Mouse (Mus musculus) heart, embryonic 14.5 days (tissue): ENCODE measurements around the gene Sirt7. TPM values are rescaled to one million over a fixed set of nuclear protein-coding genes. Genes with fewer than 3 reads are reported as not detected.

Experiments
- ATAC-seq: fragments of 200-750 bp; cut with Nextera tagmentation; 2 replicates; pipeline ENCODE4 v1.8.0; 2017; ENCODE audit warnings: low read depth, moderate TSS enrichment; ENCODE audit not compliant: insufficient number of reproducible peaks, insufficient read depth, low FRiP score
- H3K27ac ChIP-seq, 2 experiments: fragments of 200-500 bp in 1 of 2; fragments of 300-500 bp in 1 of 2; sonication (generic) in 1 of 2; replicated peaks in 1 of 2; 2 replicates each; pipeline ENCODE4 v1.5.1; 2012 to 2014; ENCODE audit warnings: low read depth in 2 of 2, low read length in 2 of 2, control low read depth in 1 of 2, mild to moderate bottlenecking in 1 of 2, mixed read lengths in 1 of 2; ENCODE audit not compliant: control insufficient read depth in 1 of 2, insufficient read depth in 1 of 2
- H3K27me3 ChIP-seq: fragments of 300-500 bp; sonication (generic); 2 replicates; pipeline ENCODE4 v1.6.1; 2014; ENCODE audit warnings: mild to moderate bottlenecking, low read length, control low read depth; ENCODE audit not compliant: control insufficient read depth, insufficient read depth
- H3K36me3 ChIP-seq: fragments of 300-500 bp; sonication (generic); 2 replicates; pipeline ENCODE4 v1.6.1; 2014; ENCODE audit warnings: mild to moderate bottlenecking, control low read depth, low read length, mixed read lengths; ENCODE audit not compliant: control insufficient read depth, insufficient read depth
- H3K4me1 ChIP-seq, 2 experiments: fragments of 200-500 bp in 1 of 2; fragments of 300-500 bp in 1 of 2; sonication (generic) in 1 of 2; 2 replicates each; pipeline ENCODE4 v1.6.1; 2012 to 2014; ENCODE audit warnings: low read length in 2 of 2, control low read depth in 1 of 2, mixed read lengths in 1 of 2; ENCODE audit not compliant: control insufficient read depth in 2 of 2, insufficient read depth in 2 of 2
- H3K4me2 ChIP-seq: fragments of 300-500 bp; sonication (generic); 2 replicates; pipeline ENCODE4 v1.6.1; 2014; ENCODE audit warnings: mild to moderate bottlenecking, low read length
- H3K4me3 ChIP-seq, 2 experiments: fragments of 200-500 bp in 1 of 2; fragments of 300-500 bp in 1 of 2; sonication (generic) in 1 of 2; 2 replicates each; pipeline ENCODE4 v1.5.1; 2012 to 2014; ENCODE audit warnings: low read length in 2 of 2, mild to moderate bottlenecking in 2 of 2, control low read depth in 1 of 2, low read depth in 1 of 2, moderate library complexity in 1 of 2; ENCODE audit not compliant: control insufficient read depth in 1 of 2, insufficient read depth in 1 of 2
- H3K9ac ChIP-seq: fragments of 300-500 bp; sonication (generic); 2 replicates; pipeline ENCODE4 v1.6.1; 2014; ENCODE audit warnings: mild to moderate bottlenecking, low read length
- H3K9me3 ChIP-seq: fragments of 300-500 bp; sonication (generic); 2 replicates; pipeline ENCODE4 v1.6.1; 2016; ENCODE audit warnings: low read length, control low read depth; ENCODE audit not compliant: control insufficient read depth
- WGBS: fragments of 180-500 bp; shearing (Covaris S2); extraction: QIAGEN DNeasy Blood & Tissue Kit; methylation state at CpG from one replicate; pipeline ENCODE4 v1.1.7; 2014; 5-methylcytosine and 5-hydroxymethylcytosine counted together
- polyA plus RNA-seq: library from polyadenylated mRNA; unstranded; fragments of >200 nt; fragmentation: Nextera tagmentation; extraction: Ambion mirVana; gene quantifications from 2 replicates; pipeline ENCODE4 v1.2.1, GENCODE M21; 2014

Sirt7 gene
- polyA plus RNA-seq, 1 experiment from 2014 or later, result 18.5 TPM

DNA sequence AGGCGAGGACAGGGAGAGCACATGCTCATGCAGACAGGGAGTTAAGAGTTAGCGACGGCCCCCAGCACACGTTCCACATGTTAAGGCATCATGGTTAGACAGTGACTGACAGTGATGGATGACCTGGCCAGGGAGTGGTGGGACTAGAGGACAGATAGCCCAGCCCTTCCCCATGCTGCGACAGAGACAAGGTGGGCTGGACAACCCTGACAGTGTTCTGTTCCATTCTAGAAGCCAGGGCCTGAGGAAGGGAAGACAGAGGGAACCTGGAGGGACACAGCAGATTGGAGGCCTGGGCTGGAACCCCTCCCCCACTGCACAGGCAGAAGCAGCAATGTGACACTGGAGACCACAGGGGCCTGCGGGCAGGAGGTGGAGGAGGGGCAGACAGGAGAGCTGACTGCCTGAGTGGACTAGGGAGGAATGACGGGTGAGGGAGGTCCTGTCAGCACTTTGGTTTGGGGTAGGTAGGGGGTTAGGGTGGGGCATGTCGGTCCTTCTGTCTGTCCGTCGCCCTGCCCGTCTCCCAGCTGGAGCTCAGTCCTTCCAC is 46.3 kb downstream of the Sirt7 start:
- Histone ChIP-seq H3K4me3 (no peak overlapping the region), H3K27ac (no peak overlapping the region), H3K4me2 (no peak overlapping the region), H3K9ac (no peak overlapping the region), H3K36me3 (peaks cover 37% of the 10 kb centered on the region), H3K4me1 (peaks cover 24 to 34% of the 10 kb centered on the region in 2 experiments), H3K27me3 (no peaks in the 10 kb centered on the region), H3K9me3 (0 out of 2 replicates have a peak, but pooled peaks cover under 1% of the 10 kb centered on the region)
- no peak for ATAC-seq
- WGBS, result 63% methylated on average over 11 of the region's 11 CpGs

DNA sequence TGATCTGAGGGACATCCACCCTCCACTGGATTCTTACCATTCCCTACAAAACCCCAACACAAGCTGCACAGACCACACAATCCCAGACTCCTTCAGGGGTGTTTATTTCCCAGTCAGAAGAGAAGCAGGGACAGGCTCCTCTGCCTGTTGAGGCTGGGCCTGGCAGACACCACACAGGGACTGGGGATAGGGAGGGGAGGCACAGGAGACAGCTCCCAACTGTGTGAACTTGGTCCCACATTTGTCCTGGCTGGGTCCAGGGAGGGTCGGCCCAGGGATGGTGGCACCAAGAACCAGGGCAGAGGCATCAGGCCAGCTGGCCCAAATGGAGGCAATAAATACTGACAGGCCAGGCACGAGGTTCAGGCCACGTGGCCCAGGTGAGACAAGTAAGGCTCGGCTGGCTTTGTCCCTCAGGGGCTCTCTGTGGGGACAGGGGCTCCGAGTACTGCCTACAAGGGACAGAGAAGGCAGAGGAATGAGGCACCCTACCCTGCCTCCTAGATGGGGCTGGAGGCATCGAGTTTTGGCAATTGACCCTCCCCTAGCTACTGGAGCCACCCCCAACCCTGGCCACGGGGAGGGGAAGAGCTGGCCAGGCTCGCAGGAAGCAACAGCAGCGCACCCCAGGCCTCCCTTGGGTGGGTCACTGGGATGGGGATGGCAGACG is 46.9 kb downstream of the Sirt7 start:
- whole genome bisulfite sequencing, result 77% methylated on average over 10 of the region's 10 CpGs

GRCm38 (mm10) chr11:120577211-120578023 is 47.6 kb downstream of the Sirt7 start:
- peaks cover 24 to 34% of the 10 kb centered on the region in 2 experiments for H3K4me1 ChIP-seq
- H3K4me3 ChIP-seq, result no peak overlapping the region
- no peak for ATAC-seq
- H3K9ac ChIP-seq, result no peak overlapping the region
- H3K36me3 ChIP-seq, result peaks cover 36% of the 10 kb centered on the region
- 87% methylated on average over 7 of the region's 7 CpGs for WGBS
- H3K9me3 ChIP-seq, result no peaks in the 10 kb centered on the region
- H3K27ac ChIP-seq, result no peak overlapping the region
- no peaks in the 10 kb centered on the region for H3K27me3 ChIP-seq
- no peak overlapping the region for H3K4me2 ChIP-seq

More for the DNA sequence above, 46.9 kb downstream of the Sirt7 start:
- Histone ChIP-seq H3K4me1 (peaks cover 24 to 34% of the 10 kb centered on the region in 2 experiments), H3K4me3 (no peak overlapping the region), H3K9ac (no peak overlapping the region), H3K27me3 (no peaks in the 10 kb centered on the region), H3K9me3 (no peaks in the 10 kb centered on the region), H3K4me2 (no peak overlapping the region), H3K36me3 (peaks cover 36% of the 10 kb centered on the region), H3K27ac (no peak overlapping the region)
- no peak for ATAC-seq

DNA sequence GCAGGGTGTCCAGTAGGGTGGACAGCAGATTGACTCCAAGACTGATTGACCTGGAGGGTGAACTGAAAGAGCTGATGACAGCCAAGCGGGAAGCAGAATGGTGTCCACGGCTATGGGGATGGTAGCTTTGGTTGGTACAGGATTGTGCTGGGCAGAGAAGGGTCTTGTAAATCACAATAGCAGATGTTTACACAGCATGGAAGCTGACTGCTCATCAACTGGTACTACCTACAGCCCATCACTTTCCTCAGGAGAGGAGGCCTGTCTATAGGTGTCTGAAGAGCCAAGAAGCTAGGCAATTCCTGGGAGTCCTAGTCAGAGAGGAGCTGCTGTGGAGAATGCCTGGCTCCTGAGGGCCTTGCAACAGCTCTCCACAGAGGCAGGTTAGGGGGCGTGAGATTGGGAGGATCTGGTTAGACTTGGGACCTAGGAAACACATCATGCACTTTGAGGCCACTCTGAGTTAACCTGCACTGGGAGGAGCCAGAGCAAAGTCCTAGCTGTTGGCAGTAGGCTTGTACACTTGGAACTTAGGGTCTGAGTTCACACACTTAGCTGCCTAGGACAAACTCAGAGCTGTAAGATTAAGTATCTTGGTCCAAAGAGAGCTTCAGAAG is 48.6 kb downstream of the Sirt7 start:
- ATAC-seq, result no peak
- Histone ChIP-seq H3K4me1 (peaks cover 20 to 32% of the 10 kb centered on the region in 2 experiments), H3K27me3 (no peaks in the 10 kb centered on the region), H3K27ac (no peak overlapping the region), H3K9me3 (no peaks in the 10 kb centered on the region), H3K4me2 (no peak overlapping the region), H3K4me3 (no peak overlapping the region), H3K9ac (no peak overlapping the region), H3K36me3 (peaks cover 39% of the 10 kb centered on the region)
- 75% methylated on average over 3 of the region's 3 CpGs for WGBS

DNA sequence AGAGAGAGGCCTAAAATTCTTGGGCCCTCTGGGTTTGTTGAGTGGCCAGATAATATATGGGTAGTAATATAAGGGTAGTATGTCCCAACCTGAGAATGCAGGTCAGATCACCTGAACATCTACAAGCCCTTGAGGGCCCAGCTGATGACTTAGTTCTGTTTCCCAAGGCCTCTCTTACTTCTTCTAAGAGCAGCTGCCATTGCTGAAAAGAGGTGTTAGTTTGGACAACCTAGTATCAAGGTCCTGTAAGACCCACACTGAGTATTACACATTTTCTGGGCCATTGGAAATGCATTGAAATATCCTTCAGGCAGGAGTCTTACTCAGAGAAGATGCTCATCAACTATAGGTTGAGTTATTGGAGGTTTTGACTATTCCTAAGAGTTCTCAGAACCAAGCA is 49.1 kb downstream of the Sirt7 start:
- H3K36me3 ChIP-seq, result peaks cover 44% of the 10 kb centered on the region
- ATAC-seq, result no peak
- H3K9me3 ChIP-seq, result no peaks in the 10 kb centered on the region

DNA sequence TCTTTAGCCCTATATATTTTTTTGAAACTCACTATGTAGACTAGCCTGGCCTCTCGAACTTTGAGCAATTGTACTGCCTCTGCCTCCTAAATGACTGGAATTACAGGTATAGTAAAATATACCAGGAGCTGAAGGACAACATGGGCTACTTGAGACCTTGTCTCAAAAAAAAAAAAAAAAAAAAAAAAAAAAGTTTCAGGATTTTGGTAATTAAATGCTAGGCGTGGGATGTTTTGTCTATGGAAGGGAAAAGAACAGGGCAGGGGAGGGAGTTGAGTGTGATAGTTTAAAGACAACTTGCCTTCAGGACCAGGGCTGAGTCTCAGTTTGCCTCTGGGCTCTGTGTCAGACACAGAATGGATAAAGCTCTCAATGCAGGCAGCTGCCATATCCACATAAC is 50.0 kb downstream of the Sirt7 start:
- Histone ChIP-seq H3K27ac (peak overlapping the region in 1 of 2 experiments; percentile 99; a peak in 1 of 4 replicates), H3K9ac (no peak overlapping the region; the same call in 1 of the 2 replicates)

More for the DNA sequence above, 49.1 kb downstream of the Sirt7 start:
- no peak overlapping the region for H3K4me3 ChIP-seq
- H3K27ac ChIP-seq, result no peak overlapping the region
- no peaks in the 10 kb centered on the region for H3K27me3 ChIP-seq
- no peak overlapping the region for H3K9ac ChIP-seq
- H3K4me1 ChIP-seq, result peaks cover 25 to 38% of the 10 kb centered on the region in 2 experiments
- no peak overlapping the region for H3K4me2 ChIP-seq

DNA sequence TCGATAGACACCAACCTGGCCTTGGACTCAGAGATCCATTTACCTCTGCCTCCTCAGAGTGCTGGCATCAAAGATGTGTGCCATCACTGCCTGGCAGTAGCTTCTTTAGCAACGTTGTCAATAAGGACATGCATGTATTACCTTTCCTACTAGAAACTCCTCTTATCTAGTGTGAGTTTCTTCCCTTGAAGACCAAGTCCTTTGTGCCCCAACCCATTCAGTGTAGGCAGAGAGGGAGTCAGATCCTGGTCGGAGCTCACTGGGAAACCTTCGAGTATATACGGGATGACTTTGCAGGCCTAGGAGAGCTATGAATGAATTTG is 50.8 kb downstream of the Sirt7 start:
- H3K27me3 ChIP-seq, result no peaks in the 10 kb centered on the region
- H3K4me3 ChIP-seq, result peak overlapping the region; percentile 8 to 87; a peak in 3 of 4 replicates
- H3K9ac ChIP-seq, result peak overlapping the region; percentile 96
- H3K4me2 ChIP-seq, result peak overlapping the region; percentile 92
- 18% methylated on average over 5 of the region's 5 CpGs for WGBS
- H3K9me3 ChIP-seq, result no peaks in the 10 kb centered on the region
- H3K36me3 ChIP-seq, result peaks cover 49% of the 10 kb centered on the region
- peak overlapping the region; percentile 51 to 99 for H3K27ac ChIP-seq
- H3K4me1 ChIP-seq, result peaks cover 12 to 26% of the 10 kb centered on the region in 2 experiments
- no peak for ATAC-seq

More for the DNA sequence above, 50.0 kb downstream of the Sirt7 start:
- H3K4me2 ChIP-seq, result no peak overlapping the region
- no peaks in the 10 kb centered on the region for H3K27me3 ChIP-seq
- 82% methylated on average over 2 of the region's 2 CpGs for WGBS
- no peaks in the 10 kb centered on the region for H3K9me3 ChIP-seq
- H3K4me1 ChIP-seq, result peaks cover 19 to 34% of the 10 kb centered on the region in 2 experiments
- no peak for ATAC-seq
- no peak overlapping the region for H3K4me3 ChIP-seq
- peaks cover 50% of the 10 kb centered on the region for H3K36me3 ChIP-seq
